Mouse (Mus musculus) forebrain, embryonic 10.5 days (tissue): Measurements from ENCODE around the gene Ipmk. TPM values are rescaled to one million over a fixed set of nuclear protein-coding genes. Genes with fewer than 3 reads are reported as not detected.

Experiments
- DNase-seq: peaks from one replicate; pipeline ENCODE4 v3.0.0-alpha.2; 2017; ENCODE audit warnings: low spot score; ENCODE audit errors: extremely low spot score
- H3K27ac ChIP-seq: fragments of 300-500 bp; sonication (generic); 2 replicates; pipeline ENCODE4 v1.5.1; 2016; ENCODE audit warnings: mild to moderate bottlenecking
- H3K27me3 ChIP-seq: fragments of 300-500 bp; sonication (generic); 2 replicates; pipeline ENCODE4 v1.6.1; 2016; ENCODE audit warnings: mild to moderate bottlenecking; ENCODE audit not compliant: poor library complexity, severe bottlenecking
- H3K36me3 ChIP-seq: fragments of 300-500 bp; sonication (generic); replicated peaks from 2 replicates; pipeline ENCODE4 v1.6.1; 2016; ENCODE audit warnings: mild to moderate bottlenecking, moderate library complexity
- H3K4me1 ChIP-seq: fragments of 300-500 bp; sonication (generic); 2 replicates; pipeline ENCODE4 v1.6.1; 2016
- H3K4me3 ChIP-seq: fragments of 300-500 bp; sonication (generic); 2 replicates; pipeline ENCODE4 v1.5.1; 2016; ENCODE audit warnings: mild to moderate bottlenecking, moderate library complexity
- H3K9me3 ChIP-seq: fragments of 300-500 bp; sonication (generic); 2 replicates; pipeline ENCODE4 v1.6.1; 2016; ENCODE audit warnings: mild to moderate bottlenecking, moderate library complexity
- whole genome bisulfite sequencing: fragments of 180-500 bp; shearing (Covaris S2); methylation state at CpG from one replicate; pipeline ENCODE4 v1.1.7; 2016; 5-methylcytosine and 5-hydroxymethylcytosine counted together
- polyA plus RNA-seq: library from polyadenylated mRNA; unstranded; fragments of >200 nt; fragmentation: Nextera tagmentation; extraction: Ambion mirVana; gene quantifications from 2 replicates; pipeline ENCODE4 v1.2.1, GENCODE M21; 2016

The Ipmk gene
- polyA plus RNA-seq, 1 experiment from 2014 or later, result 21.1 TPM

GRCm38 (mm10) chr10:71361836-71362562 is 14.4 kb downstream of the Ipmk start:
- Histone ChIP-seq H3K36me3 (peaks cover 29% of the 10 kb centered on the region), H3K4me1 (peaks cover 14% of the 10 kb centered on the region), H3K27me3 (no peaks in the 10 kb centered on the region), H3K4me3 (peak overlapping the region; percentile 23; the same call in 1 of the 2 replicates), H3K9me3 (no peaks in the 10 kb centered on the region), H3K27ac (no peak overlapping the region; the same call in 1 of the 2 replicates)
- no peak for DNase-seq
- 17% methylated on average over 18 of the region's 18 CpGs for WGBS

GRCm38 (mm10) chr10:71363440-71363839 is 15.9 kb downstream of the Ipmk start:
- H3K9me3 ChIP-seq, result no peaks in the 10 kb centered on the region
- no peaks in the 10 kb centered on the region for H3K27me3 ChIP-seq
- H3K36me3 ChIP-seq, result peaks cover 39% of the 10 kb centered on the region
- no peak overlapping the region for H3K4me3 ChIP-seq
- DNase-seq, result no peak
- 90% methylated on average over 8 of the region's 8 CpGs for WGBS
- peaks cover 14% of the 10 kb centered on the region for H3K4me1 ChIP-seq
- H3K27ac ChIP-seq, result no peak overlapping the region

- H3K27me3 ChIP-seq, result no peaks in the 10 kb centered on the region
- WGBS, result 95% methylated on average over 10 of the region's 10 CpGs
- no peak overlapping the region for H3K27ac ChIP-seq
- no peaks in the 10 kb centered on the region for H3K9me3 ChIP-seq
- H3K36me3 ChIP-seq, result peaks cover 39% of the 10 kb centered on the region
- no peak overlapping the region for H3K4me3 ChIP-seq
- no peak for DNase-seq
- peaks cover 14% of the 10 kb centered on the region for H3K4me1 ChIP-seq
Measured at GRCm38 (mm10) chr10:71363858-71364257, 16.3 kb downstream of the Ipmk start.

GRCm38 (mm10) chr10:71368128-71368940 is 20.8 kb downstream of the Ipmk start:
- Histone ChIP-seq H3K27ac (no peak overlapping the region), H3K4me1 (no peaks in the 10 kb centered on the region), H3K36me3 (peaks cover 62% of the 10 kb centered on the region), H3K27me3 (no peaks in the 10 kb centered on the region), H3K9me3 (no peaks in the 10 kb centered on the region), H3K4me3 (no peak overlapping the region)
- 93% methylated on average over 16 of the region's 16 CpGs for WGBS
- DNase-seq, result no peak

- H3K9me3 ChIP-seq, result no peaks in the 10 kb centered on the region
- no peaks in the 10 kb centered on the region for H3K27me3 ChIP-seq
- peaks cover 66% of the 10 kb centered on the region for H3K36me3 ChIP-seq
- H3K27ac ChIP-seq, result no peak overlapping the region
- H3K4me3 ChIP-seq, result no peak overlapping the region
- no peaks in the 10 kb centered on the region for H3K4me1 ChIP-seq
- no peak for DNase-seq
- WGBS, result 89% methylated on average over 3 of the region's 3 CpGs
Measured at GRCm38 (mm10) chr10:71369466-71369865, 21.9 kb downstream of the Ipmk start.

- no peaks in the 10 kb centered on the region for H3K4me1 ChIP-seq
- DNase-seq, result no peak
- H3K27ac ChIP-seq, result no peak overlapping the region
- no peak overlapping the region for H3K4me3 ChIP-seq
- 89% methylated on average over 6 of the region's 6 CpGs for WGBS
- H3K27me3 ChIP-seq, result no peaks in the 10 kb centered on the region
- H3K9me3 ChIP-seq, result no peaks in the 10 kb centered on the region
- H3K36me3 ChIP-seq, result peaks cover 57% of the 10 kb centered on the region
Measured at GRCm38 (mm10) chr10:71371881-71372280, 24.3 kb downstream of the Ipmk start.

GRCm38 (mm10) chr10:71373706-71374105 is 26.1 kb downstream of the Ipmk start:
- Histone ChIP-seq H3K9me3 (no peaks in the 10 kb centered on the region), H3K27me3 (no peaks in the 10 kb centered on the region), H3K4me1 (no peaks in the 10 kb centered on the region), H3K4me3 (no peak overlapping the region), H3K27ac (no peak overlapping the region), H3K36me3 (peaks cover 62% of the 10 kb centered on the region)
- WGBS, result 95% methylated on average over 11 of the region's 11 CpGs
- no peak for DNase-seq

GRCm38 (mm10) chr10:71376014-71376413 is 28.5 kb downstream of the Ipmk start:
- Histone ChIP-seq H3K9me3 (no peaks in the 10 kb centered on the region), H3K27me3 (no peaks in the 10 kb centered on the region), H3K36me3 (peaks cover 74% of the 10 kb centered on the region), H3K27ac (no peak overlapping the region), H3K4me3 (no peak overlapping the region), H3K4me1 (no peaks in the 10 kb centered on the region)
- no peak for DNase-seq
- 92% methylated on average over 6 of the region's 6 CpGs for WGBS

- H3K27me3 ChIP-seq, result no peaks in the 10 kb centered on the region
- WGBS, result 94% methylated on average over 7 of the region's 7 CpGs
- H3K4me3 ChIP-seq, result no peak overlapping the region
- peaks cover 64% of the 10 kb centered on the region for H3K36me3 ChIP-seq
- DNase-seq, result no peak
- no peaks in the 10 kb centered on the region for H3K9me3 ChIP-seq
- H3K27ac ChIP-seq, result no peak overlapping the region
- peaks cover 5% of the 10 kb centered on the region for H3K4me1 ChIP-seq
Measured at GRCm38 (mm10) chr10:71380406-71380805, 32.8 kb downstream of the Ipmk start.

GRCm38 (mm10) chr10:71381471-71382033 is 34.0 kb downstream of the Ipmk start:
- 93% methylated on average over 29 of the region's 29 CpGs for WGBS

GRCm38 (mm10) chr10:71382109-71382508 is 34.5 kb downstream of the Ipmk start:
- H3K27me3 ChIP-seq, result no peaks in the 10 kb centered on the region
- peaks cover 54% of the 10 kb centered on the region for H3K36me3 ChIP-seq
- H3K9me3 ChIP-seq, result no peaks in the 10 kb centered on the region
- WGBS, result 86% methylated on average over 7 of the region's 7 CpGs
- no peak overlapping the region for H3K4me3 ChIP-seq
- no peak for DNase-seq
- H3K27ac ChIP-seq, result no peak overlapping the region
- peaks cover 5% of the 10 kb centered on the region for H3K4me1 ChIP-seq

More at GRCm38 (mm10) chr10:71381471-71382033, 34.0 kb downstream of the Ipmk start:
- no peaks in the 10 kb centered on the region for H3K27me3 ChIP-seq
- H3K4me1 ChIP-seq, result peaks cover 5% of the 10 kb centered on the region
- no peak overlapping the region for H3K4me3 ChIP-seq
- no peak overlapping the region for H3K27ac ChIP-seq
- DNase-seq, result no peak
- no peaks in the 10 kb centered on the region for H3K9me3 ChIP-seq
- peaks cover 59% of the 10 kb centered on the region for H3K36me3 ChIP-seq

GRCm38 (mm10) chr10:71382858-71383551 is 35.4 kb downstream of the Ipmk start:
- Histone ChIP-seq H3K4me1 (peaks cover 5% of the 10 kb centered on the region), H3K9me3 (no peaks in the 10 kb centered on the region), H3K27ac (no peak overlapping the region), H3K36me3 (peaks cover 47% of the 10 kb centered on the region), H3K4me3 (no peak overlapping the region), H3K27me3 (no peaks in the 10 kb centered on the region)
- WGBS, result 88% methylated on average over 8 of the region's 8 CpGs
- no peak for DNase-seq
